Mouse (Mus musculus) thymus, adult 2 months (tissue): Measurements from ENCODE around the gene Ulk3. TPM values are rescaled to one million over a fixed set of nuclear protein-coding genes. Genes with fewer than 3 reads are reported as not detected.

ENCODE experiments used
- DNase-seq: peaks from one replicate; pipeline ENCODE4 v3.0.0; 2021
- H3K27ac ChIP-seq: fragments of 200-500 bp; 2 replicates; pipeline ENCODE4 v1.5.1; 2012; ENCODE audit warnings: low read length, control low read depth; ENCODE audit not compliant: control insufficient read depth, insufficient read depth
- H3K27me3 ChIP-seq: fragments of 200-500 bp; 2 replicates; pipeline ENCODE4 v1.6.1; 2012; ENCODE audit warnings: mild to moderate bottlenecking, low read length, moderate library complexity, mixed read lengths; ENCODE audit not compliant: control insufficient read depth, insufficient read depth
- H3K36me3 ChIP-seq: fragments of 200-500 bp; 2 replicates; pipeline ENCODE4 v1.6.1; 2012; ENCODE audit warnings: mild to moderate bottlenecking, low read length, moderate library complexity; ENCODE audit not compliant: control insufficient read depth, insufficient read depth
- H3K4me1 ChIP-seq: fragments of 200-500 bp; replicated peaks from 2 replicates; pipeline ENCODE4 v1.6.1; 2012; ENCODE audit warnings: low read length; ENCODE audit not compliant: control insufficient read depth, insufficient read depth
- H3K4me3 ChIP-seq: fragments of 200-500 bp; 2 replicates; pipeline ENCODE4 v1.5.1; 2012; ENCODE audit warnings: mild to moderate bottlenecking, low read length, control low read depth, moderate library complexity; ENCODE audit not compliant: control insufficient read depth, insufficient read depth
- CTCF ChIP-seq: fragments of 200-500 bp; IDR thresholded peaks from 2 replicates; pipeline ENCODE4 v1.5.1; 2012; ENCODE audit warnings: mild to moderate bottlenecking, control low read depth, low read length, moderate library complexity, borderline replicate concordance; ENCODE audit not compliant: control insufficient read depth, poor library complexity, insufficient read depth; ENCODE audit errors: extremely low read depth
- POLR2A ChIP-seq: fragments of 200-500 bp; IDR thresholded peaks from 2 replicates; pipeline ENCODE4 v1.6.1; 2012; ENCODE audit warnings: mild to moderate bottlenecking, low read length, control low read depth, moderate library complexity; ENCODE audit not compliant: control insufficient read depth, poor library complexity, insufficient read depth; ENCODE audit errors: extremely low read depth
- WGBS: fragments of 180-500 bp; shearing (Covaris S2); methylation state at CpG from one replicate; pipeline ENCODE4 v1.1.7; 2018; 5-methylcytosine and 5-hydroxymethylcytosine counted together
- polyA plus RNA-seq: library from polyadenylated mRNA; depleted of rRNA; stranded (reverse); fragments of >200 nt; gene quantifications from 2 replicates; pipeline ENCODE4 v1.2.3, GENCODE M21; 2012

Gene Ulk3
- polyA plus RNA-seq, 1 experiment = 65.7 TPM

- H3K4me1 ChIP-seq = peaks cover 27% of the 10 kb centered on the region
- H3K36me3 ChIP-seq = peaks cover 13% of the 10 kb centered on the region
- DNase-seq = no peak
- H3K27ac ChIP-seq = no peak overlapping the region
- no peaks in the 10 kb centered on the region for H3K27me3 ChIP-seq
- no peak for TF ChIP-seq POLR2A
- TF ChIP-seq CTCF = no peak
- whole genome bisulfite sequencing = 53% methylated on average over 10 of the region's 10 CpGs
- H3K4me3 ChIP-seq = no peak overlapping the region
These were observed 23.5 kb upstream of the Ulk3 start for GRCm38 (mm10) chr9:57565741-57566221.

GRCm38 (mm10) chr9:57566846-57567245 lies 22.4 kb upstream of the Ulk3 start:
- no peaks in the 10 kb centered on the region for H3K27me3 ChIP-seq
- H3K36me3 ChIP-seq = peaks cover 13% of the 10 kb centered on the region
- H3K4me1 ChIP-seq = peaks cover 23% of the 10 kb centered on the region
- no peak overlapping the region for H3K27ac ChIP-seq
- no peak for DNase-seq
- TF ChIP-seq CTCF (no peak), POLR2A (no peak)
- no peak overlapping the region for H3K4me3 ChIP-seq
- WGBS = 89% methylated on average over 8 of the region's 8 CpGs

- no peaks in the 10 kb centered on the region for H3K27me3 ChIP-seq
- no peak for DNase-seq
- H3K4me1 ChIP-seq = peaks cover 12% of the 10 kb centered on the region
- TF ChIP-seq CTCF (no peak), POLR2A (no peak)
- no peak overlapping the region for H3K27ac ChIP-seq
- peaks cover 17% of the 10 kb centered on the region for H3K36me3 ChIP-seq
- 96% methylated on average over 6 of the region's 6 CpGs for WGBS
- no peak overlapping the region for H3K4me3 ChIP-seq
These were observed 20.8 kb upstream of the Ulk3 start for GRCm38 (mm10) chr9:57568500-57568899.

- H3K4me1 ChIP-seq = peaks cover 9% of the 10 kb centered on the region
These were observed 14.9 kb upstream of the Ulk3 start for GRCm38 (mm10) chr9:57574397-57574796.

GRCm38 (mm10) chr9:57575577-57575976 lies 13.7 kb upstream of the Ulk3 start:
- Histone ChIP-seq H3K36me3 (peaks cover 22% of the 10 kb centered on the region), H3K4me3 (no peak overlapping the region)

More at GRCm38 (mm10) chr9:57574397-57574796, 14.9 kb upstream of the Ulk3 start:
- no peak overlapping the region for H3K4me3 ChIP-seq
- no peak for DNase-seq
- TF ChIP-seq CTCF (no peak), POLR2A (no peak)
- no peak overlapping the region for H3K27ac ChIP-seq
- H3K36me3 ChIP-seq = peaks cover 18% of the 10 kb centered on the region
- no peaks in the 10 kb centered on the region for H3K27me3 ChIP-seq

GRCm38 (mm10) chr9:57577144-57577849 lies 12.0 kb upstream of the Ulk3 start:
- Histone ChIP-seq H3K4me1 (peaks cover 9% of the 10 kb centered on the region), H3K4me3 (no peak overlapping the region), H3K27me3 (no peaks in the 10 kb centered on the region), H3K27ac (no peak overlapping the region), H3K36me3 (peaks cover 36% of the 10 kb centered on the region)
- no peak for DNase-seq
- WGBS = 24% methylated on average over 6 of the region's 6 CpGs
- TF ChIP-seq POLR2A (no peak), CTCF (no peak)

More at GRCm38 (mm10) chr9:57575577-57575976, 13.7 kb upstream of the Ulk3 start:
- Histone ChIP-seq H3K4me1 (peaks cover 9% of the 10 kb centered on the region), H3K27ac (no peak overlapping the region), H3K27me3 (no peaks in the 10 kb centered on the region)
- TF ChIP-seq POLR2A = no peak
- TF ChIP-seq CTCF = no peak
- DNase-seq = no peak
- WGBS = 95% methylated on average over 3 of the region's 3 CpGs

GRCm38 (mm10) chr9:57584991-57585390 lies 4.3 kb upstream of the Ulk3 start:
- peaks cover 6% of the 10 kb centered on the region for H3K4me1 ChIP-seq
- WGBS = 79% methylated on average over 3 of the region's 3 CpGs
- TF ChIP-seq CTCF (no peak), POLR2A (no peak)
- no peak for DNase-seq
- H3K27ac ChIP-seq = no peak overlapping the region
- H3K4me3 ChIP-seq = no peak overlapping the region
- H3K36me3 ChIP-seq = peaks cover 36% of the 10 kb centered on the region
- H3K27me3 ChIP-seq = no peaks in the 10 kb centered on the region
